Mouse (Mus musculus) WW6 (cell line): ENCODE measurements around the gene Arhgef16.

Source experiments
- DNase-seq: peaks from one replicate; pipeline ENCODE4 v3.0.0-alpha.2; 2013; ENCODE audit warnings: low read depth, low spot score

Arhgef16 gene

GRCm38 (mm10) chr4:154301466-154301881, at the start of gene Arhgef16:
TSS of gene Arhgef16 (minus strand) at chr4:154301676.
- peak; percentile 31 for DNase-seq

DNA sequence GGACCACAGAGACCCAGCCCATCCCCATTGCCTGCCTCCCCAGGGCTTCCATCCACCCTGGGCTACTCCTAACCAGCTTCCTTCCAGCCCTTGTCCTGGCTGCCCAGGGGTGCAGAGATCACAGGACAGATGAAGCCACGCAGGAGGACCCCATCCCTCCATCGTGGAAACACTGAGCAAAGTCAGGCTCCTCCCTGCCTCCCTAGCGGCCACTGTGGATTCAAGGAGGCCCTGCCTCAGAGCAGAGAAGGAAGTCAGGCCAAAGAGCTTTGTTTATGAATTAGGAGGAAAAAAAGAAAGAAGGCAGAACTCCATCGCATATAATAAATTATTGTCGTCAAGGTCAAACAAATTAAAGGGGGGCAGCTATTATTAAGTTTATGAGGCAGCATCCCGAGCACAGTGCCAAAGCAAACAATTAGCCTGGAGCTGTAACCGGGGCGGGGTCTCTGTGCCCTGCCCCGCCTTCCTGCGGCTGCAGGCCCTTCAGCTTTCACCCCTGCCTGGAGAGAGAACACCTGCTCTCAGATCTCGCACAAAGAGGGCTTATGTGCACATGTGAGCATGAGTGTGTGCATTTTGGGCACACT, 46.8 kb upstream of the Arhgef16 start:
- no peak for DNase-seq

- DNase-seq: no peak
Measured at GRCm38 (mm10) chr4:154346731-154347522, 45.5 kb upstream of the Arhgef16 start.

- no peak for DNase-seq
Measured at GRCm38 (mm10) chr4:154336650-154337049, 35.2 kb upstream of the Arhgef16 start.

- DNase-seq: no peak
Measured at GRCm38 (mm10) chr4:154335761-154336160, 34.3 kb upstream of the Arhgef16 start, which contains the start of gene B230104I21Rik. TSS of gene B230104I21Rik (plus strand) at chr4:154336127.

GRCm38 (mm10) chr4:154334699-154335402, 33.4 kb upstream of the Arhgef16 start:
- DNase-seq: no peak

DNA sequence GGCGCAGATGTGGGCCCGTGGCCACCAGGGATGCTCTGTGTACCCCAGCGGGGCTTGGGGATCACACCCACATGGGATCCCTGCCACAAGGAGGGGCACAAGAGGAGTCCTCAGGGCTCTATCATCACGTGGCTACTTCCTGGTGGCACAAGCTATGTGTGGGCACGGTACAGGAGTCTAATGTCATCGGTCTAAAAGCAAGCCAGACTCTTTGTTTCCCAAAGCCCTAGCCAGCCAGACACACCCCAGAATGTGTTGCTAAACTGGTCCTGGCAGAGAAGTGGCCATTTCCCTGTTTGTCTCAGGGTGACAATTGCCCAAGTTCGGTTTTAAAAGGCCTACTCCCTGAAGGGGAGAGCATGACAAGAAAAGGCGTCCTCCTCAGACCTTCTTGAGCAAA, 31.8 kb upstream of the Arhgef16 start:
- DNase-seq: no peak

GRCm38 (mm10) chr4:154331271-154331670, 29.8 kb upstream of the Arhgef16 start:
- DNase-seq: no peak

GRCm38 (mm10) chr4:154330001-154330400, 28.5 kb upstream of the Arhgef16 start:
- no peak for DNase-seq

- peak; percentile 58 for DNase-seq
Measured at GRCm38 (mm10) chr4:154328836-154329235, 27.4 kb upstream of the Arhgef16 start.

DNA sequence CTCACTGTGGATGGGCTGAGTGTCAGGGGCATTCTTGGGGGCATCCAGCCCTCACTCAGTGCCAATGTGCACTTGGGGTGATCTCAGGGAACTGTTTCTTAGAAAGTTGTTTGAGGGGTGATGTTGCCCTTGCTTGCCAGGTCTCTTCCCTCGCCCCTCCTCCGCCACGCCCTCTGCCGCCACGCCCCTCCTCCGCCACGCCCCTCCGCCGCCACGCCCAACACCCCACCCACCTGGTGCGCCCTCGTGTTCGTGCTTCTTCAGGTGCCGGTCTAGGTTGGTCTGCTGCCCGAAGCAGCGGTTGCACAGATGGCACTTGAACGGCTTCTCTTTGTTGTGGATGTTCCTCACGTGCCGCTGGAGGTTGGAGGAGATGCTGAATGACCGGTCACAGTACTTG, 27.0 kb upstream of the Arhgef16 start:
- no peak for DNase-seq

- DNase-seq: no peak
Measured at GRCm38 (mm10) chr4:154325410-154325809, 23.9 kb upstream of the Arhgef16 start.

DNA sequence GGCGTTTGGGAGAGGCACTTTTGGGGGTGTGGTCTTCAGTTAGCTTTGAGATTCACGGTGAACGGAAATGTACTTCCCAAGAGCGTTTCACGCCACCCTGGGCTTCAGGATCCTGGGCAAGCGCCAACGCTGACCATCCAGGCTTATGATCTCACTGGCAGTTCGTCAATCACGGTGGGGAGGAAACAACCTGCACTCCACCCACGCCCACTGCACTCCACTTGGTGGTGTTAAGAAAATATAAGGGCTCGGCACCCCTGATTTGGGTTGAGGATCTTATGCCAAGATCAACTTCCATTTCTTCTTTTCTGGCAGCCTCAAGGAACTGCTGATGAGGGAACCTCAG, 12.1 kb upstream of the Arhgef16 start:
- no peak for DNase-seq

GRCm38 (mm10) chr4:154312935-154313621, 11.6 kb upstream of the Arhgef16 start:
- DNase-seq: no peak

- DNase-seq: no peak
Measured at GRCm38 (mm10) chr4:154312143-154312812, 10.8 kb upstream of the Arhgef16 start.

DNA sequence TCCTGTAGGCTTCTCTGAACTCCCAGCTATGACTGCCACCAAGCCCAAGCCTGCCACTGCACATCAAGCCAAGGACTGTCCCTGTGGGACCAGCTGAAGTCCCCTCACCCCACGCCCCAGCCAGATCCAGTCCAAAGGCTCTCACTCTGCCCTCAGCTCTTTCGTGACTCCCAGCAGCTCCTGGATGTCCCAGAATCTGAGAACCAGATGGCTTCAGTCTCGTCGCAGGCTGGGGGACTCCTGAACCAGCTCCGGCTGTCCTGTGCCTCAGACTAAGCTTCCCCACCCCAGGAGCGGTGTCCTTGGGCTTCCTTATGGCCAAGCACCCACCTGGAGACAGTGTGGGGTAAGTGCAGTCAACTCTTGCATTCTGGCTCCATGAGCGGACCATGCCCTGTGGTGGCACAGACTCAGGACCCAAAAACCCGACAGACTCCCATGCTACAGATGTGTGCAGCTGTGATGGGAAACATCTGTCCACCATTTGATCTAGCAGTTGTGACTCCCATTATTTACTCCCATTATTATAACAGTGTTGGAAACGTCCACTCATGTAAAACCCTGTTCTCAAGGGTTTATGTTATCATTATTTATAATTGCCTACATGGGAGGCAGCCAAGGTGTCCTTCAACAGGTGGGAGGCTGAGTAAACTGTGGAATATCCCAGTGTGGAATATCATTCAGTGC, 9.2 kb upstream of the Arhgef16 start:
- no peak for DNase-seq

DNA sequence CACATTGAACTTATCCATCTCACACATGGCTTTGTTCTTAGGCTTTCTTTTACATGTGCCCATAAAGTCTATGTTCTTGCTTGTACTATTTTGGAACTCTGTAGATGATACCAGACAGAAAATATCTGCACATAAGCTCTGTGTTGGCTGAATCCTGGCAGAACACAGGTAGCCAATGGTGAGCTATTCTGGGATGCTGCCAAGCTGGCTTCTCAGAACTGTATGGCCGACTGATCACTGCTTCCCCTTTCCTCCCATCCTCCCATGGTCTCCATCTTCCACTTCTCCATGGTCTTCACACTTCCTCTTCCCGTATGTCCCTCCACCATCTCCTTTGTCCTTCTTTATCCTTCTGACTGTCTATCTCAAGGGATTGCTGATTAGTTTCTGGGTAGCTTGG, 7.7 kb upstream of the Arhgef16 start:
- no peak for DNase-seq

DNA sequence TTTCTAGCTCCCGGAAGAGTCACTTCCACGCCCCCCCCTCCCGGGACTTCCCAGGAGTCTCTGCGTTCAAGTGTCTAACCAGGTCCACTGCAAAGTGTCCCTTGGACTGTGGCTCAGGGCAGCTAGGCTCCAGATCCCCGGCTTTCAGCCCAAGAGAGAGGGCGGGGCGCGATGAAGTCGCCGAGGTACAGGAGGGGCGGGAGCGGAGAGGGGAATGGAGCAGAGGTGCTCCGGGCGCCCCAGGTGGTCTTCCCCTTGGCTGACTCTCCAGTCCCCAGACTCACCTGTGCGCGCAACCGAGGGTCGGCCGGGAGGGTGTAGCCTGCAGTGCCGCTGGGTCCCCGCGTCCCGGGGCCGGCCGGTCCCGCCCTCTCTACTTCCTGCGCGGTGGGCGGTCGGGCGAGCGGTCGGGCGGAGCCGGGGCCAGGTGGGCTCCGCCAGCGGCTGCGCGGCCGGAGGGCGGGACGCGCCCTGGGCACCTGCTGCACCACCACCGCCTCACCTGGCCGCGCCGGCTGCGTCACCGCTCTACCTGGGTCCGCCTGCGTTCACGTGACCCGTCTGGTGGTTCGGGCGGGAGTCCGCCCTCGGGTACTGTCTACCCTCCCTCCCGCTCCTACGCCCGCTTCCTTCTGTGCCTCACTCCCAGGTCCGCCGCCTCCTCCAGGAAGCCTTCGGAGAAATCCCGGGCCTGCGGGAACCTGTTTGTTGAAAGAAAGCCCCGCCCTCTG, 1.8 kb downstream of the Arhgef16 start:
- DNase-seq: peak; percentile 49

DNA sequence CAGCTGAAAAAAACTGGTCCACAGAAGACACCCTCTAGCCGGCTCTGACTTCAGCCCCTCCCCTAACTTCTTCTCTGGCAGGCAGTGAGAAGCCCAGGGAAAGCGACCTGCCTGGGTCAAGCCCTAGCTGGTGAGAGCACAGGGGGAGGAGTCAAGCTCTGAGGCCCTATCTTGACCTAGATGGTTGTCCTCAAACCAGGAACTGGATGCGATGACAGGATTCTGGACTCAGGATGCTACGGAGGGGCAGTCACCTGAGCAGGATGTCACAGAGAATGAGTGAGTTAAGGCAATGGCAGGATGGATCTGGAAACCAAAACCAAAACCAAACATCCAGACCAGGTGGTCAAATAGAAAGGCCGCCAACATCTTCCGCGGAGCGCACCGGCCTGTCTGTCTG, 3.7 kb downstream of the Arhgef16 start:
- peak; percentile 57 for DNase-seq

- no peak for DNase-seq
Measured at GRCm38 (mm10) chr4:154294262-154294731, 7.2 kb downstream of the Arhgef16 start.
